Mouse (Mus musculus) adrenal gland, adult 18-20 months (tissue): ENCODE measurements at regions not wholly inside any gene's neighbourhood (a gene's known extent, or its start where the extent isn't known, plus 50 kb on each side); places are given as distances from the start of the nearest gene placed in this dataset.
A peak's percentile ranks its signal among the peaks of the same experiment; 100 is the strongest.

Experiments used
- DNase-seq, 2 experiments: peaks; one replicate each; pipeline ENCODE4 v3.0.0; 2021 to 2022; ENCODE audit warnings: low spot score in 2 of 2

DNA sequence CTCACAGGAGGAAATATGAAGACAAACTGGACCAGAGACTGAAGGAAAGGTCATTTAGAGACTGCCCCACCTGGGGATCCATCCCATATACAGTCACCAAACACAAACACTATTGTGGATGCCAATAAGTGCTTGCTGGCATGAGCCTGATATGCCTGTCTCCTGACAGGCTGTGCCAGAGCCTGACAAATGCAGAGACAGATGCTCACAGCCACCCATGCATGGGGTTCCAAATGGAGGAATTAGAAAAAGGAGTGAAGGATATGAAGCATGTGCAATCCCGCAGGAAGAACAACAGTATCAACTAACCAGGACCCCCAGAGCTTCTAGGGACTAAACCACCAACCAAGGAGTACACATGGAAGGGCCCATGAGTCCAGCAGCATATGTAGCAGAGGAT, 505.9 kb downstream of the Gm6685 start:
- DNase-seq: no peak

DNA sequence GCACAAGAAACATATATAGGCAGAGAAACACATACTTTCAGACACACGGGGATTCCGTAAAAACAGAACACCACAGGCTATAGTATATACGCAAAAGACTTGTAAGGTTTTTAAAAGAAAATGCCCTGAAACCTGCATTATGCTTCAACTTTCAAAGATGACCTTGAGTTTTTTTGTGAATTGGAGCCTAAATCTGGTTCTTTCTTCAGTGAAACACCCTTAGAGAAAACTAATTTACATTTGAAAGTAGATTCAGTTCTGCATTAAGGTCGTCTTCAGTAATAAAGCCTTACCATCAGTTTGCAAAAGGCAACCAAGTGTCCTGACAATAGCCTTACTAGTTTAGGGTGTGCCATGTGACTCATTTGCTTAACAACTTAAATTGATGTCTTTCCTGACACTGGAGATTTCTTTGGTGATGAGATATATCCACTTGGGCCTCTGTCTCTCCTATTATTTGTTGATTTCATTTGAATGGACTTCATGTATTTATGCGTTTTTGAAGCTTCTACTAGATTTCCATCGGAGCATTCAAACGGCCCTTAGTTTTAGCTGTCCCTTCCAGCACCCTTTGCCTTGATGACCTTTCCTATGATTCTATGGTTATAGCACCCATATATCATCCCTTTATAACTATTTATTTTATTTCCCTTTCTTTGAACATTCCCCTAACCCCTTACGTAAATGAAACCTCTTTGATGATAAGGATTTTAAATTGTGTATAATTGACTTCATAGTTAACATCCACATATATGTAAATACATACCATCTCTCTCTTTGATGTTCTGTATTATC, 539.6 kb downstream of the Gm6685 start:
- DNase-seq: no peak

DNA sequence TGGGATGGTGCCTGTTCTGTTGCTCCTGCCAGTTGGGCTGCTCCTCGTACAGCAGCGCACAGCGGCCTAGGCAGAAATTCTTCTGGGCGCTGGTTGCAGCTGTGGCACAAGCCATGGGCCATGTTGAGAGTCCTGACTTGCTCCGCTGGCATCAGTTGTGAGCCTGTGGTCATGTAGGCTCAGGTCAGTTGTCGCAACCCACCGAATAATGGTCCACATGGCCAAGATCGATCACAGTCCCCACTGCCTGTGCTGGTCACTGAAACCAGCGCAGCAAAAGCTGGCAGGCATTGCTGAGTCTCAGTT, 585.8 kb downstream of the Gm6685 start:
- DNase-seq: no peak

DNA sequence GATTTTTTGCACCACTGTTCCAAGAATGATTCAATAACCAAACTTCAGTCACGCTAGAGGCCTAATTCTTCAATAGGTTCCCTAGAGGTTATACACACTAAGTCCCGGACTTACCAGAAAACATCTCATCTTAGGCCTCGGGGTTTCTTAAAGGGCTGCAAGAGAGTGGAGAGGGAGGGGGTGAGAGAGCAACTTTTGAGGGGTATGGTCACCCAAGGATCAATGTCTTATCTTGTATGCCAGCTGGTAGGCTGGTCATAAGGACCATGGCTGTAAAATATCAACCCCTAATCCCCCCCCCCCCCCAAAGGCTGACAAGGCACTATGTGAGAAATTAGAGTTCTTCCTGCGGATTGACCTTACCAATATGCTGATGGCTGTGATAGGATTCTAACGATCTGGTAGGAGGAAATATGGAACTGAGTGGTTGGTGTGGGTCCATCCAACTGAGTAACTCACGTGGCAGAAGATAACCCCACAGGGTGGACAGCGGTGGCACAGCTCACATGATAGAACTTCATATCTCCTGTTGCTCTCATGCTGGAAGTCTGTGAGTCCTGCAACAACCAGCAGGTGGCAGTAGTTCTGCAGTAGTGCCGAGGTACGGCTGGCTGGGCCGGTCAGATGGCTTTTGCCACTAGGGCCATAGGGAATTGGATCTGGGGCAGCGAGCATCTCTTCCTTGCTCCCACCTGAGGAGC, 586.3 kb downstream of the Gm6685 start:
- DNase-seq: peak; percentile 20 to 30

DNA sequence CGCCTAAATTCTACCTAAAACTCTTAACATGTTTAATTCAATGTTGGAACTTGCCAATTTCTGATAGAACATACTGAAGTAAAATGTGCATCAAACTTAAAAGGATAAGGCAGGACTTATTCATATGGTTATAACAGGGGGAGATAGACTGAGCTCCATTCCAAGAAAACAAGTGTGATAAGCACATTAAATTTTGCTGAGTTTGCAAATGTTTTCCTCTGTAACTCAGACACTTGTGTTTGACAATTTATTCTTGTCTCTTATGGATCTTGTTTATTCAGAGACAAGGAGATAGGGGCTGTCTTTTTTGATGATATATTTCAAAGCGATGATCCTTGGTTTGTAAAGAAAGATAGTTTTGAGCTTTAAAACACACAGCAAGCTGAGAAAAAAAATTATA, 613.6 kb downstream of the Gm6685 start:
- no peak for DNase-seq

DNA sequence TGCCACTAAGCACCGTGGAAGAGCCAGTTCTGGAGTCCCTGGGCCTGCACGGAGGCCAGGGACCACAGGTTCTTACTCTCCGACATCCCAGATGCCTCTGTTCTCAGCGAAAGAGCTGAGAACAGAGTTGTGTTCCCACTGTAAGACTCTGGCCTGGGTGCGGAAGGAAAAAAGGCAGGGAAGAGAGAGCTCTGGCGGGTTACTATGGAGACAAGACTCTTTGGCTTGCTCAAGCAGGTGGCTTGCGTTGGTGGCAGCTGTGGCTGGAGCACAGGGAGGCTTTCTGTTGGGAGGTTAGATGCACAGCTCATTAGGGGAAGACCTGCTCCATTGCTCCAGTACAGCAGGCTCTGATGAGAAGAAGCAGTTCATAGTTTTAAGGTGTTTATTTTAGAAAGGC, 618.3 kb downstream of the Gm6685 start:
- DNase-seq: no peak

DNA sequence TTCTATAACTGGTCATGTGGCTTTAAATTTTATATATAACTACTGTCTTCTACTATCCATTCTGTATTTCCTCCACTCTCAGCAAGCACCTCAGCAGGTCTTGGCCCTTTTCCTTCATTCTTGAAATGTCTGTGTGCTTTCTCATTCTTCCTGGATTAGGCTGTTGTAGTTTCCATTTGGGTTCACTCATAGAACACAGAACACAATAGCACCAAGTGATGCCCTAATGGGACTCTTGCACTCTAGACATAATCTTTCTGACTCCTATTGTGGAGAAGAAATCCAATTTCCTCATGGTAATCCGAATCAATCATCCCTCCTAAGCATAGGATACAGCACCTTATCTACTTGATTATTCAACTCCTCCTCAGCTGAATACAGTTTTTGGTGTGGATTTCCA, 667.2 kb downstream of the Gm6685 start:
- no peak for DNase-seq
